Mouse (Mus musculus): ENCODE results near the gene Igf1r. TPM values are rescaled to one million over a fixed set of nuclear protein-coding genes. Genes with fewer than 3 reads are reported as not detected.
A peak's percentile ranks its signal among the peaks of the same experiment; 100 is the strongest.

Igf1r gene
- total RNA-seq, 2 experiments from 2014 or later = 13.5 to 17.1 TPM

- no peak for ATAC-seq (replicated peaks; ENCODE audit: low FRiP score, poor library complexity, severe bottlenecking)
Measured at GRCm38 (mm10) chr7:67996202-67996960, 43.8 kb downstream of the Igf1r start.

DNA sequence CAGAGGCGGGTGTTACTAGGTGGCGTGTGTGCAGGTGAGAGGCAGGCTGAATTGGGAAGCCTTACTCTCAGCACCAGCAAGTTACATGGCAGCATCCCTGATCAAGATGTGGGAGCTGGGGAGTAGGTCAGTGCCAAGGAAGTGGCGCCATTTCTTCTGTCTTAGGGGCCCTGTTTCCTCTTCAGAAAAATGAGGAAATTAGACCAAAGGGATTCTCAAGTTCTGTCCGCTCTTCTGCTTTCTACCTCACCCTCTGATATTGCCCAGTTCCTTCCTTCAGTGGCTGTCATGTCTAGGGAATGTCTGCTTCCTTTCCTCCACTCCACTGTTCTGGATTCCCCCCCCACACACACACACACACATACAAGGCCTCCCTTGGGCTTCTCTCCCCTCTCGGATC, 48.6 kb downstream of the Igf1r start:
- no peak for ATAC-seq (replicated peaks; ENCODE audit: low FRiP score, poor library complexity, severe bottlenecking)

- no peak for ATAC-seq (replicated peaks; ENCODE audit: low FRiP score, poor library complexity, severe bottlenecking)
Measured at GRCm38 (mm10) chr7:68006074-68006473, 53.4 kb downstream of the Igf1r start.

DNA sequence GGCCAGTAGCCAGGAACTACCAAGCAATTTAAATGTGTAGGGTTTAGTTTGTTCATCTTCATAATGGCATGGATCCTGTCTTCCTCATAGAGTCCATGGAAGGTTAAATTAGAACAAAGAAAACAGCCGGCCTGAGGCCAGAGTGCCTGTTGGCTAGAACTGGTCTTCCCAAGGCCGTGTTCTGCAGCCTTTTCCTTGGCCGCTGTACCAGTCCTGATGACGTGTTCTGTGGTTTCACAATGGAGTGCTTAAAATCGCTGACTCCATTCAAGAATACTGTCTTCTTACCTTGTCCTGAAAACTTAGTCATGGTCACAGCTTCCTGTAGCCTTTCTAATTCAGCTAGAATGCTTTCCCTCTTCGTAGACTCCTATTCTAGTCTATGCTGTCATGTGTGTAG, 53.9 kb downstream of the Igf1r start:
- no peak for ATAC-seq (replicated peaks; ENCODE audit: low FRiP score, poor library complexity, severe bottlenecking)

GRCm38 (mm10) chr7:68009635-68010034, 57.0 kb downstream of the Igf1r start:
- ATAC-seq (replicated peaks; ENCODE audit: low FRiP score, poor library complexity, severe bottlenecking) = 0 out of 2 replicates have a peak, but pooled peaks have one; percentile 6

DNA sequence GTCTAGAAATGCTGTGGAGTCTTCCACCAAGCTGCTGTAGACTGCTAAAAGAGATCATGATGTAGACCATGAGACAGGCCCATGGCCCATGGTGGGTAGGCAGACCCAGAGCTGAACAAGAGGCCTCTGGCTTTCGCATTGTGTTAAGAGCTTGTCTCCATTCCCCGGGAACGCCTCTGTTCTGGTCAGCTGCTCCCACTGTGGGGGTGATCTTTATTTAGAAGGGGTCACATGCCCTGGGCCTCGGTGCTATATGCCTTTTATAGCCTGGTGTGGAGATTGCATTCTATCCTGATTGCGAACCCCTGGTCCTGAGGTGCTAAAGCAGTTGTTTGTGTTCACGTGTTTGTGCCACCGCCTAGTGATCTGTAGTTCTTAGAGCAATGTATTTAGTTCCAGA, 57.5 kb downstream of the Igf1r start:
- no peak for ATAC-seq (replicated peaks; ENCODE audit: low FRiP score, poor library complexity, severe bottlenecking)

DNA sequence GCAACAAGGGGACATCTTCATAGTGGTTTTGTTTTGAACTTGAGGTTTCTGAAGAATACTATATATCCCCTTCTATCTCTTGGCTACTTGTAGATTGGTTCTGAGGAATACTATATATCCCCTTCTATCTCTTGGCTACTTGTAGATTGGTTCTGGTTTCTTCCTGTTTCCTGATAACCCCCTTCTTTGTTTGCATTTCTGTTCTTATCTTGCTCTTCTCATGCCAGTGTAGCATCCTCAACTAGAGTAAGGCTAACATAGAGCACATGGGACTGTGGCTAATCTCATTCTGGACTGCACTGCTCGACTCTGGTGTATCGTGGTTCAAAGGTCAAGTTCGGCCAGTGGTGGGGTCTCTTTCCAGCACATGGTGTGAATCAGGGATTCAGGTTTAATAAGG, 58.2 kb downstream of the Igf1r start:
- peak; percentile 50 for ATAC-seq (replicated peaks; ENCODE audit: low FRiP score, poor library complexity, severe bottlenecking)

DNA sequence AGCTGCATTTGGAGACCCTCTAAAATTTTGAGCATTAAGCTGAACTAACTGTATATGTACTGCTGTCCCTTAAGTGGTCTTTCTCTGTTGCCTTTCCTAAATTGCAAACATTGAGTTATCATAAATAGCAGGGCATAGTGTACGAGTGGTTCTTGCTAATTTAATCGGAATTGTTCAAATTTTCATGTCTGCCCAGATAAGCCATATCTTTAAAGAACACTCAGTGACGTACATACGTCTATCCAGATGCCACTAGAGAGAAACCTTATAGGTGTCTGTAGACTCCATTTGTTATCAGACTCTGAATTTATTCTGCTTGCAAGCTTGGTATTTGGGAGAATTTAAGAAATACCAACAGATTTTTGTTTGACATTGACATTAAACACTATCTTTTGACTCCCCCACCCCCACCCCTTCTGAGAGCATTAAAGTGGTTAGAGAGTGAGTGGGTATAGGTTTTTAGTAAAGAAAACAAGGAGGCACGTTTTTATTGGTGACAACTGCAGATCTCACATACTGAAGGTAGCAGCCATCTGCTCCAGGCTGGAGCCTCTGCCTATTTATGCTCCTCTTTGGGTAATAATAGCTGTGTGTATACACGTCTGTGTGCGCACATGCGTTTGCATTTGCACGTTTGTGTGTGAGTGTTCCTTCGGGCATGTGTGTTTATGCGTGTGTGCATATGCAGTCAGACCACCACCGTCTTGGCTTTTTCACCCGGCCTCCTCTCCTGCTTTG, 58.9 kb downstream of the Igf1r start:
- ATAC-seq (replicated peaks; ENCODE audit: low FRiP score, poor library complexity, severe bottlenecking) = peak; percentile 74

DNA sequence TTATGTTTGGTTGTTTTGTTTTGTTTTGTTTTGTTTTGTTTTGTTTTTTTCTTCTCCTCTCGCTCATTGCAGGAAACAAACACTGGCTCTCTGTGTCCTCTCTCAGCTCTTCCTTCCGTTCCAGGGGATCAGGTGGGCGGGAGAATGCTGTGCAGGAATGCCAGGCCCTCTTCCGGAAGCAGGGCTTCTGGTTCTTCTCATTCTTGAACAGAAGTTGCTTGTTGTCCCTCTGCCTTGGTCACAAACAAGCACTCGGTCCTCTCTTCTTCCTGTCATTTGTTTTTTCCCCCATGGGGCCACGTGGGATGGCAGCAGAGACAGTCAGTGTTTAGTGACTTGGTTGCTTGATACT, 59.5 kb downstream of the Igf1r start:
- no peak for ATAC-seq (replicated peaks; ENCODE audit: low FRiP score, poor library complexity, severe bottlenecking)

- ATAC-seq (replicated peaks; ENCODE audit: low FRiP score, poor library complexity, severe bottlenecking) = no peak
Measured at GRCm38 (mm10) chr7:68014495-68014894, 61.9 kb downstream of the Igf1r start.

DNA sequence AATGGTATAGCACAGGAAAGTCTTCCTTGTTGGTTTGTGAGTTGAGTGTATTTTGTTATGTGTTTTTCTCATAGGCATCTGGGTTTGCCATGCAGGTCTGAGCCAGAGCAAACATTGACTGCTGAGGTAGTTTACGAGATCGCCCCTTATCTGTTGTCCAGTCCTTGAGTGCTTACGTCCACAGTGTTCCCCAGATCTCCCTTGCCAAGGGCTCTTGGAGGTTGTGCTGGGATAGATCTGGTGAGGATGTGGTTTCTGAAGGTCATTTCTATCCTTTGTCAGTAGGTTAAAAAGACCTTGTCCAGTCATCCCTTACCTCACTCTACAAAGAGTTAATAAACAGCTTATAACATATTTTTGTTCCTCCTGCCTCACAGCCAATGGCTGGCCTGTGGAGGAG, 62.8 kb downstream of the Igf1r start:
- no peak for ATAC-seq (replicated peaks; ENCODE audit: low FRiP score, poor library complexity, severe bottlenecking)

GRCm38 (mm10) chr7:68018038-68018437, 65.4 kb downstream of the Igf1r start:
- ATAC-seq (replicated peaks; ENCODE audit: low FRiP score, poor library complexity, severe bottlenecking) = no peak

- ATAC-seq (replicated peaks; ENCODE audit: low FRiP score, poor library complexity, severe bottlenecking) = no peak
Measured at GRCm38 (mm10) chr7:68020556-68020955, 67.9 kb downstream of the Igf1r start.

- ATAC-seq (replicated peaks; ENCODE audit: low FRiP score, poor library complexity, severe bottlenecking) = no peak
Measured at GRCm38 (mm10) chr7:68021741-68022140, 69.1 kb downstream of the Igf1r start.

DNA sequence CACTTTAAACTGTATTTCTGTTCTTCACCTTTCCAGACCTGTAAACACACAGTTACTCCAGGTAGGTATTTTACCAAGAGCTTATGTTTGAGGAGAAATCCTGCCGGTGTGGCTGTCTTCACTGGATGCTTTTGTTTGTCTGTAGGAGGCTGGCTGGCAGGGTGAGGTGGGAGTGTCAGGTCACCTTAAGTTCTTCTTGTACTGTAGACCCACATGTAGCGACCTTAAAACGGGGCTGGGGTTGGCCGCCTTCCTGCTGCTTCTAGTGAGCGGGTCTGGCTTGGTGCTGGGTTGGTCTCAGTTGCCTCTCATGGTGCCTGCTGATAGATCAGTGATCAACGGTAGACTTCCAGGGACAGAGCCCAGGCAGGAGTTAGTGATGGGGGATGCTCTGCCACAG, 69.6 kb downstream of the Igf1r start:
- ATAC-seq (replicated peaks; ENCODE audit: low FRiP score, poor library complexity, severe bottlenecking) = no peak

DNA sequence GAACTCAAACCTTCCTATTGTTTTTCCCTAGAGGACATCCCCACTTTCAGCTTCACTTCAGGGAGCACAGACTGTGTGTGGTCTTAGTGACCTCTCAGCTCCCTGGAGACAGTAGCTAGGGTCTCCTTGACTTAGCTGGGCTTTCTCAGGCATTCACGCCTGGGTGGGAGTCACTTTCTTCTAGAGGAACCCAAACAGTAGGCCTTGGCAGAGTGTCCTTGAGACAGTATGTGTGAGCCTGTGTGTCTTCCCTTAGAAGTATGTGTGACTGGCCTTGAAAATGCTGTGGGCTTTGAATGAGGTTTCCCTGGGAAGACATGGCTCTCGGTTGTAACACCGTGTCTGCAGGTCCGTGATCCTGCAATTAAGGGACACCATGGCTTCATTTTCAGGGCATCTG, 71.3 kb downstream of the Igf1r start:
- no peak for ATAC-seq (replicated peaks; ENCODE audit: low FRiP score, poor library complexity, severe bottlenecking)

DNA sequence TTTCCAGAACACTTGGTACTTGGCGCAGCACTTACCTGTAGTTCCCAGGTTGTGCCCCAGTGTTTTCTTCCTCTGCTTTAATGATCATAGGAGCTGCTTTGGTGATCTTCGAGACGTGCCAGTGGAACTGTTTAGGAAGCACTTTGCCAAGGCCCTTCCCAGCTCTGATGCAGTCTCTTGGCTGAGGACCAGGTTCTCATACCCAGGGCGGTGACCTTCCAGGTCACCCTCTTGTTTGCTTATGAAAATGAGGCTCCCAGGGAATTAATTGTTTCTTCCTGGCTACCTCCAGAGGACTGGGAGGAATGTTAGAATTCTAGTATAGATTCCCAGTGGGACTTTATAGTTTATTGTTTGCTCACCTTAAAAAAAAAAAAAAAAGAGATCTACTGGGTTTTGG, 72.0 kb downstream of the Igf1r start:
- ATAC-seq (replicated peaks; ENCODE audit: low FRiP score, poor library complexity, severe bottlenecking) = no peak

DNA sequence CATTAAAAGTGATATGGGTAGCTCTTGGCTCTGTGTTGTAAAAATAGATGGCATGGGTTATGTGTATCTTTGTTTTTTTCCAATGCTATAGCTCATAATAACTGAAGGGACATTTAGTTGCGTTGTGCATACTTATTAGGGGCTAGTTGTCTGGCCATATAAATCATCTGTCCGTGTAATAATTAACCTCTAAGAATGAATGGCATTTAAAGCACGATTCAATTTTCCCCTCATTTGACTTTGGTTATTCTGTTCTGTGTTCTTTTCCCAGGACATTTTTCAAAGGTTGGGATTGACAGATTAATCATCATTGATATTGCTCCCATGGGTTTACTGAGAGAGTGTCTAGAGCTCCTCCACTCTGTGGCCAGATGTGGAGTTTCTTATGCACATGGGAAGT, 72.8 kb downstream of the Igf1r start:
- no peak for ATAC-seq (replicated peaks; ENCODE audit: low FRiP score, poor library complexity, severe bottlenecking)

- ATAC-seq (replicated peaks; ENCODE audit: low FRiP score, poor library complexity, severe bottlenecking) = no peak
Measured at GRCm38 (mm10) chr7:68026076-68026475, 73.4 kb downstream of the Igf1r start.

DNA sequence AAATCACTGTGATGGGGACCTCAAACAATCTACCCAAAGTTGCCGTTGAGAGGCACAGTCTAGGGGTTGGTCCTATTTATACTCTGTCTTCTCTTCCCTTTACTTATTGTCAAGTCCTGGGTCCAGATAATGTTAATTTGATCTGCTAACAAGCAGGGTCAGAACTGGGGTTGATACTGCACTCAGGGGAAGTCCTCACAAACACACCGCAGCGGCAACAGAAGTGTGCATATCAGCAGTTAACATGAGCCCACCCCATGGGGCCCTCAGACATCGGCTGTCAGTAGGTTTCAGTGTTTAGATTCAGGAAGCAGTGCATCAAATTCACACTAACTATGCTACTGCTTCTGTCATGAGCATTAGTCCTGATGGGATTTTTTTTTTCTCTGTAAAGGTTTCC, 75.5 kb downstream of the Igf1r start:
- ATAC-seq (replicated peaks; ENCODE audit: low FRiP score, poor library complexity, severe bottlenecking) = no peak

DNA sequence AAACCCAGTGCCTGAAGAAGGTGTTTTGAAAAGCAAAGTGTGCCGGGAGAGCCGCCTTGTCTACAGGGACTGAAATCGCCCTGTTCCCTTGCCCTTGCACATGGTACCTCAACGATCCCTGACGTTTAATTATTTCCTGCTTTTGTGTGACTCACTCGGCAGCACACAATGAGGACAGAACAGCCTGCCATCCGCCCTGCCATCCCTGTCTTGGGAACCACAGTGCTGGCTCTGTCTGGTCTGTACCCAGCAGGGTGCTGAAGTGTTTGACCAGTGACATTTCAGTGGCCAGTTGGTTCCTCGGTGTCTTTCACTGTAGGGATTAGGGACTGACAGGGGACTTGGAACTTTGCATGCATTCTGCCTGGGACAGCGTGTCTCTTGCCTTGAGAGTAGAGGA, 78.2 kb downstream of the Igf1r start:
- ATAC-seq (replicated peaks; ENCODE audit: low FRiP score, poor library complexity, severe bottlenecking) = no peak

DNA sequence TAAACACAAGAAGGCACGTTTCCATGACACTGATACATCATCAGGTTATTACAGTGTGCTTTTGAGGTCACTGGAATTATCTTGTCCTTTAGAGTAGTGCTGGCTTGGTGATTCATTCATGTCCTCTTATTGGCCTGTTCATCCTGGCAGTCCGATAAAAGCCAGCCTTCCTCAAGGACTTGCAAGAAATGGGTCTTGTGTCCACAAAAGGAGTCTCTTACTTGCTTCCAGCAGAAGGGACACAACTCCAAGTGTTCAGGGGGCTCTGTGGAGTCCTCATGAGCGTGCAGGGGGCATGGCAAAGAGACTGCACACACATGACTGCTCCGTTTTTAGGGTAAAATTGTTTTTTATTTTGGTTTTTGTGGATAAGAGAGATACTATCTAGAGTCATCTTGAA, 83.9 kb downstream of the Igf1r start:
- ATAC-seq (replicated peaks; ENCODE audit: low FRiP score, poor library complexity, severe bottlenecking) = no peak
